Mouse (Mus musculus) myocyte (in vitro differentiated cells): ENCODE measurements around the gene 1810010D01Rik.

Experiments
- POLR2A ChIP-seq: IDR thresholded peaks from one replicate; pipeline ENCODE4 v1.6.1; 2011; ENCODE audit warnings: low read depth, mild to moderate bottlenecking, control low read depth, moderate library complexity; ENCODE audit not compliant: insufficient read length
- USF1 ChIP-seq: IDR thresholded peaks from one replicate; pipeline ENCODE4 v1.6.1; 2011; ENCODE audit warnings: low read depth, mild to moderate bottlenecking, control low read depth, moderate library complexity

DNA sequence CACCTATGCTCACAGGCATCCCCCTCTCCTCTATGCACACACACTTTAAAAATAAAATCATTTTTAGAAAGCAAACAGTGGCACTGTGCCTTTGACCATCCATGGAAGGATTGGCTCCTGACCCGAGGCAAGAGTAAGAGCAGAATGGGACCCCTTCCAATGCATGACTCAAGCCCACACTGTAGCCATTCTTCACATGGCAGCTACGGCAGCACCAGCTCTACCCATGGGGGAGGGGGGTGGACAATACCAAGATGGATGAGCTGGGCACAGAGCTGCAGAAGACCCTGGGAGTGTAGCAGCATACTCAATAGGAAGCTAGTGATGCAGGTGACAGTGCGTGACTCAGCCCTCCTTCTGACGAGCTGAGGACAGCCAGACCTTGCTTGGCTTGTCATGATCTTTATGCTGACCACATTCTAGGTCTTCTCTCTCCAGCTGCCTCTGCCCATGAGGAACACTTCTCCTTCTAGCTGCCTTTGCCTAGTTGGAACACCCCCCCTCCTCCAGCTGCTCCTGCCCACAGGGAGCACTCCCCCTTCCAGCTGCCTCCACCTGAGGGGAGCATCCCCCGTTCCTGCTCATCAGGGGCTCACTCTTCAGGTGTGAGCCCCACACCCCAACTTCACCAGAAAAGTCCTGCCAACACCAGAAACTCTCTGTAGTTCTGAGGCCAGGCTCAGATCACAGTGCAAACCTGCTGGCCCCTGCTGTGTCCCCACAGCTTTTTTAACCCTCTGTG lies 12.6 kb downstream of the 1810010D01Rik start:
- no peak for TF ChIP-seq USF1
- no peak for TF ChIP-seq POLR2A
